Mouse (Mus musculus) R1 (cell line): ENCODE data around the gene Cyp2a12.
"Not testable (repeated sequence)": the region's sequence is repeated elsewhere in the genome, so short reads cannot be mapped to it uniquely, and the experiment has no call there.

Experiments used
- DNase-seq: peaks from one replicate; pipeline ENCODE4 v3.0.0-alpha.2; 2018; ENCODE audit warnings: low read depth, low spot score

Gene Cyp2a12

DNA sequence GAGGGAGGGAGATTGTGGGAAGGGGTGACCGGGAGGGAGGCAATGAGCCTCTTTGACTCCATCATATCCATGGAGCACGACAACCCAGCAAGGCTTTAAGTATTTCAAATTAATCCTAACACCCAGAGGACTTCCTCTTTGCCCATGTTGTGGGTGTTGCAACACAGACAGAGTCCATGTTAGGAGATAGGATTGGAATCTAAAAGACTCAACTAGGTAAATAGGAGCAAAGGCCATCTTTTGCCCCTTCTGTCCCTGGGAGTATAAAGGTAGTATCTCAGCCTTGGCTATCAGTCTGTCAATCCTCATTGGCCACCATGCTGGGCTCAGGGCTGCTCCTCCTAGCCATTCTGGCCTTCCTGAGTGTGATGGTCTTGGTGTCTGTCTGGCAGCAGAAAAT, at the start of gene Cyp2a12:
TSS of gene Cyp2a12 (plus strand) at position 293 of the 400 bp plus-strand sequence.
- no peak for DNase-seq

DNA sequence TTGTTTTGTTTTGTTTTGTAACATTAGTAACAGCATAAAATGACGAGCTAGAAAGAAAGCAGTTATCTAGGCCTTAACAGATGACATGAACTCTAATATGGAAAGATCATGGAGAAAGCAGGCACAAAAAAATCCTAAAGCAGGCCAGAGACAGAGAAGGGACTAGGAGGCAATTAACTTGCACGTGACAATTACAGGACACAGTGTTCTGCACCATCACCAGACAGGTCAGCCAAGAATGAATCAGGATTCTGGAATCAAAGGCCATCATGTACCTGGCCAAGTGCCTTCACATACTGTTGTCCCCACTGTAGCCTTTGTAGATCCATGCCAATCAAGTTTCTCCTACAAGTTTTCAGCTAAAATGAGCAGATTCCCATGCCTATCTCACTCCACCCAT, 47.4 kb upstream of the Cyp2a12 start:
- DNase-seq: not testable (repeated sequence)

DNA sequence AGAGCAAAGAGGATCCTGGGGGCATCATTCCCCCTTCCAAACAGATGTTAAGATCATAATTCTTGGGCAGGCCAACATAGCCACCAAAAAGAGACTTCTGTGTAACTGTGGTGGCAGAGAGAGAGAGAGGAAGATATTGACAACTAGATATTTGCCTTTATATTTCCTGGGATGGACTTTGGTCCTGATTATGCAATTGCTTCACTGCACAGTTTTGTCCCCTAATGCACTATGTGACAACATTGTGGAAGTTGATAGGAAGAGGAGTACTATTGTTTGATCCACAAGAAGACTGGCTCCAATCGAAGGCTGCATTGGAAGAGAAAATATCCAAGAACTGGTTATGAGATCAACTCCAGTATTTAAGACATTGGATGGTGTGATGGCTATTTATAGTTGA, 46.9 kb upstream of the Cyp2a12 start:
- DNase-seq: not testable (repeated sequence)

DNA sequence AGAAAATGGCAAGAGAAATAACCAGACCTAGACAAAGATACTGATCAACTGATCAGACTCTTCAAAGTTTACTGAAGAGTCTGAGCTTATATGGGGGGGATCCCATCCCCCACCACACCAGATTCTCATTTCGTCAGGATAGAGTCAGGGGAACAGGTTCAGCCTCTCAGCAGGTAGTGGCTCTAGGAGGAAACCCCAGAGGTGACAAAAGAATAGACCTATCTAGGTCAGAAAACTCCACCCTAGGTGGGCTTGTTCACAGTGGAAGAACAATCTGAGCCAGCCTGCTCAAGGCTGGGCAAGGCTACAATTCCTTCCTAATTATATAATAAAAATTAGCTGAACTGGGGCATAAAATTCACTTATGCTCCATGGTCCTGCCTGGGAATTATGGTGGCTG, 46.3 kb upstream of the Cyp2a12 start:
- peak; percentile 89 for DNase-seq

DNA sequence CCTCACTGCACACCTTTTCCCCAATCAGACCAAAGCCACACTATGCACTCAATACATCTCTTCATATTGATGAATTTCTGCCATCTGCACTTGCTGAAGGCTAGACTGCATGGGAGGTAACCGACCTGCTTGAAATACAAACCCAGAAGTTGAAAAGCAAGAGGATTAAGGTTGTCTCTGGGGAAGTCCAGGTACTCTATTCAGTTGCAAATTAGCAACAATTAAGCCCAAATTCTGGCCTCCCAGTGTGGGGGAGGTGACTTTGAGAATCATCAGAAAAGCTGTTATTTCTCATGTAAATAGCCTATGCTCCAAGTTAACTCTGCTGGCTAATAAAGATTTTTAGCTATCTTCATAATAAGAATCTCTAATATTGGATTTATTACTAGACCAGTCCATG, 45.7 kb upstream of the Cyp2a12 start:
- peak; percentile 94 for DNase-seq

DNA sequence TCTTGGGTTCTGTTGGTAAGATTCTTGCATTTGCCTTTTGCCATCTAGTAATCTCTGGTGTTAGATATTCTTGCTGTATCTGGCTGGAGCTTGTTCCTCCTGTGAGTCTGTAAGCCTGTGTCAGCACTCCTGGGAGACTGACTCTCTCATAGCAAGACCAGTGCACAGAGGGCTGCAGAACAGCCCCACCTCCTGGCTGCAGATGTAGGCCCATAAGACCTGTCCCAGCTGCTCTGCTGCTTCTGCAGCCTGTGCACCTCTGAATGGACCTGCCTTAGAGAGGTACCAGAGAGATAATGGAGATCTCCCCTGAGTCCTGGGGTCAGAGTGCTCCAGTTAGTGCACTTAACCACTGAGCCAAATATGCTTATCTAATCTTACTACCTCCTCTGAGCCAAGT, 2.3 kb upstream of the Cyp2a12 start:
- DNase-seq: not testable (repeated sequence)

DNA sequence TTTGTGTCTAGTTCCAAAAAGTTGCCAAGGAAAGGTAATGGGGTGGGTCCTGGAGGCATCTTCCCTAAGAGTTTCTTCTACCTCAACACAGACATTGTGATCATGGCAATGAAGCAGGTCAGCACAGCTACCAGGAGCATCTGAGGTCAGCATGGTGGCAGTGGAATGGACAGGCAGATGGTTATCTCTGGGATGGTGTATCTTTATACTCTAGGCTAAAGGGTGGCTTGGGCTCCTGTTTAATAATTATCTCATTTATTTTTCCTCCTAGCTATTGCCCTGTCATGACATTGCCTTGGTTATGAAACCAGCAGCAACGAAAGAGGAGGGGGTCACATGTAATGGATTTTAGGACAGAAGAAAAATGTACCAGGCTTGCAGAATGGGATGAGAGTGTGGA, 20.0 kb downstream of the Cyp2a12 start:
- DNase-seq: not testable (repeated sequence)

DNA sequence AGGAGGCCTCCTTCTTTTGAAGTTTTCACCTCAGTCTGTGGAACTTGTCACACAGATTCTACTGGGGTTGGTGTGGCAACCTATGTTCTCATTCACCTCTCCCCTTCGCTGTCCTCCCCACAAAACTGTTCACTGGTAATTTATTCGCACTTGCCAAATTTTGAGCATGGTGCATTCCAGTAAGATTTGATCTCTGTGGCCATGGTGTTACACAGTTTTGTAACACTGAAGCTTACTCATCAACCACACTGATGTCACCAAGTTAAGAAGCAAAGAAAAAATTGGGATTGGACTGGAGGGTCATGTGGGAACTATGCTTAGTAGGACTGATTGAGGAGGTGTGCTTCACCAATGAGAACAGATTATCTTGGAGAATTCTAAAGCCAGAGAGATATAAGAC, 30.5 kb downstream of the Cyp2a12 start:
- DNase-seq: not testable (repeated sequence)

DNA sequence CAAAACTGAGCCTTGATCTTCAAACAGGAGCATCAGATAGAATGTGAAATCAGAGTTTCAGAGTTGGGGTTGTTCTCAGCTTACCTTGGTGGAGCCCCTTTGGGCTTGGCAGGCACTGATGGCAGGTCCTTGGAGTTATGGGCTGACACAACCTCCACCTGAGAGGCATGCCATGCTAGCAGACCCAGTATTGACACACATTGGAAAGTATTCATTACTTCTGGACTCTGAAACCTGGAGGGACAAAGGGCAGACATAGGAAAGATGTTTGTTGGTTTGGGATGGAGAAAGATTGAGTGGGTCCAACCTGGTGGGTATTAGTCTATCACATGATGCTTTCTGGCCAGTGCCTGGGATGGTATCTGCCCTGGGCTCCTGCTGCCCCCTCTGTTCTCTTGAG, 31.0 kb downstream of the Cyp2a12 start:
- not testable (repeated sequence) for DNase-seq

DNA sequence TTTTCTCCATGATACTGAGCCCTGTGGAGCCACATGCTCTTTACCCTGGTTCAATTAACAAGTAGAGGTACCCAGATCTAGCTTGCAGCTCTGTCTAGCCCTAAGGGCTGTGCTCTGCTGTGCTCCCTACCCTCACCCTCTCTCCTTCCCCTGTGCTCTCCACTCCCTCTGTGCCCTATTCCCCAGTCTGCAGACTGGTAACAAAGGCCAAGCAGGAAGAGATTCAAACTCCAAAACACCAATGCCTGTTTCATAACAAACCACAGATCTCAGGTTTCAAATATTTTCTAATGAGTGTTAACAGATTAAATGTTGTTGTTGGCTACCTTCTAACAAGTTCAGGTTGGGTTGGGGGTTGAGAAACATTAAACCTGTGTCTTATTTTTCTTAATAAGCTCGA, 49.8 kb downstream of the Cyp2a12 start:
- no peak for DNase-seq

DNA sequence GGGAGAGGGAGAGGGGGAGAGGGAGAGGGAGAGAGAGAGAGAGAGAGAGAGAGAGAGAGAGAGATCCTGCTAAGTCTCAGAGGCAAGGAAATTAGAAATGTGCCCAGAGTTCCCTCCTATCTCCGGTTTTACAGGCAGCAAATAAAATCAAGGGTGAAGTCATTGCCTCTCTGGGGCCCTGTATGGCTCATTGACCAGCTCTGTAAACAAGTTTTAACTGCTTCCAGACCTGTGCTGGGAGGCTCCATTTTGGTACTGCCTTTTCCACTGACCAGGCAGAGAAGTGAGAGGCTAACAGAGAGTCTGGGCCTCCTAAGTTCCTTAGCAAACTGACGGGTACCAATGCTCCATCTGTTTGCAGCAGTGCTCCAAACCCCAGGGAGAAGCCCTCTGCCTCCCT, 52.7 kb downstream of the Cyp2a12 start:
- no peak for DNase-seq
